Mouse (Mus musculus) left cerebral cortex, postnatal 4 days (tissue): Measurements from ENCODE around the gene Znhit2. TPM values are rescaled to one million over a fixed set of nuclear protein-coding genes. Genes with fewer than 3 reads are reported as not detected.

ENCODE experiments used
- microRNA-seq: library from miRNA; unstranded; fragments of <30 nt; microRNA quantifications from one replicate; pipeline ENCODE4 v1.2.0, GENCODE M21; 2022
- total RNA-seq, 2 experiments: library from RNA; stranded (reverse); gene quantifications; 2 replicates each; pipeline ENCODE4 v1.2.3; 2021

The Znhit2 gene
- total RNA-seq, 2 experiments from 2014 or later = 25.1 to 27.5 TPM

Small RNA genes within 50 kb of the gene (microRNA-seq; reads per million reads assigned to microRNA genes)
- 2.7 reads per million for gene Mir6988

Other genes with a start within 250 kb of the Znhit2 start
- gene Frmd8, start 185.9 kb upstream of the Znhit2 start, total RNA-seq = 10 to 100 TPM; 12.1 to 13.4 TPM
- 1 to 10 TPM; 1.4 to 2.0 TPM for gene Slc25a45, start 183.4 kb upstream of the Znhit2 start, total RNA-seq
- gene Tigd3, start 167.0 kb upstream of the Znhit2 start, total RNA-seq = 10 to 100 TPM; 10.2 to 11.7 TPM
- 10 to 100 TPM; 76.1 to 84.1 TPM for gene Dpf2, start 148.2 kb upstream of the Znhit2 start, total RNA-seq
- gene Cdc42ep2, start 136.4 kb upstream of the Znhit2 start, total RNA-seq = 10 to 100 TPM; 11.2 to 14.2 TPM
- gene Pola2, start 97.0 kb upstream of the Znhit2 start, total RNA-seq = 10 to 100 TPM; 14.3 to 16.4 TPM
- gene Slc22a20, start 75.0 kb upstream of the Znhit2 start, total RNA-seq = not detected
- 10 to 100 TPM; 12.1 to 14.2 TPM for gene Capn1, start 45.3 kb upstream of the Znhit2 start, total RNA-seq
- 10 to 100 TPM; 38.6 to 39.4 TPM for gene Syvn1, start 14.6 kb upstream of the Znhit2 start, total RNA-seq
- gene Mrpl49, start 3.4 kb upstream of the Znhit2 start, total RNA-seq = 10 to 100 TPM; 41.2 to 41.4 TPM
- 100 to 1,000 TPM; 874 to 875 TPM for gene Fau, start 3.3 kb upstream of the Znhit2 start, total RNA-seq
- 10 to 100 TPM; 69.0 to 71.2 TPM for gene Tm7sf2, start 7.2 kb downstream of the Znhit2 start, total RNA-seq
- gene Vps51, start 16.0 kb downstream of the Znhit2 start, total RNA-seq = 10 to 100 TPM; 96.6 to 96.8 TPM
- not detected for gene Tmem262, start 18.8 kb downstream of the Znhit2 start, total RNA-seq
- 1 to 10 TPM; 1.1 TPM for gene Gm28374, start 21.1 kb downstream of the Znhit2 start, total RNA-seq
- 10 to 100 TPM; 50.9 to 51.5 TPM for gene Zfpl1, start 23.8 kb downstream of the Znhit2 start, total RNA-seq
- 1 to 10 TPM; 1.5 to 3.0 TPM for gene Cdca5, start 23.8 kb downstream of the Znhit2 start, total RNA-seq
- gene AC131692.1, start 33.2 kb downstream of the Znhit2 start, total RNA-seq = not detected
- under 1 TPM; 0.14 to 0.32 TPM for gene Naaladl1, start 44.6 kb downstream of the Znhit2 start, total RNA-seq
- 10 to 100 TPM; 25.4 to 25.9 TPM for gene Sac3d1, start 57.5 kb downstream of the Znhit2 start, total RNA-seq
- 10 to 100 TPM; 36.0 to 41.2 TPM for gene Snx15, start 67.1 kb downstream of the Znhit2 start, total RNA-seq
- gene Batf2, start 79.8 kb downstream of the Znhit2 start, total RNA-seq = not detected
- 10 to 100 TPM; 54.3 to 62.5 TPM for gene Arl2, start 80.4 kb downstream of the Znhit2 start, total RNA-seq
- not detected for gene Majin, start 123.2 kb downstream of the Znhit2 start, total RNA-seq
- gene Gpha2, start 165.2 kb downstream of the Znhit2 start, total RNA-seq = not detected
- 100 to 1,000 TPM; 189 to 193 TPM for gene Ppp2r5b, start 174.7 kb downstream of the Znhit2 start, total RNA-seq
- 10 to 100 TPM; 29.3 to 29.7 TPM for gene Atg2a, start 180.5 kb downstream of the Znhit2 start, total RNA-seq
- 10 to 100 TPM; 87.1 to 87.7 TPM for gene Ehd1, start 215.5 kb downstream of the Znhit2 start, total RNA-seq
- 1 to 10 TPM; 5.0 to 5.7 TPM for gene Cdc42bpg, start 245.3 kb downstream of the Znhit2 start, total RNA-seq